Mouse (Mus musculus) induced T-regulatory cell, adult 2 months (primary cell): ENCODE data around the gene Pde6d.

Experiments
- DNase-seq: peaks from one replicate; pipeline ENCODE4 v3.0.0-alpha.2; 2012; ENCODE audit warnings: low read depth

Gene Pde6d

GRCm38 (mm10) chr1:86582451-86583096, at the start of gene Pde6d, which contains the start of gene Cops7b:
Pde6d (minus strand) TSS chr1:86582629.
Cops7b (plus strand) TSS chr1:86582904.
- peak; percentile 98 for DNase-seq

- DNase-seq: no peak
These were observed 48.1 kb upstream of the Pde6d start for GRCm38 (mm10) chr1:86630527-86630926.

GRCm38 (mm10) chr1:86629936-86630335, 47.5 kb upstream of the Pde6d start:
- no peak for DNase-seq

- no peak for DNase-seq
These were observed 45.8 kb upstream of the Pde6d start for GRCm38 (mm10) chr1:86628270-86628669.

GRCm38 (mm10) chr1:86623001-86624000, 40.9 kb upstream of the Pde6d start:
- DNase-seq: no peak

GRCm38 (mm10) chr1:86622296-86622695, 39.9 kb upstream of the Pde6d start:
- DNase-seq: no peak

- peak; percentile 75 for DNase-seq
These were observed 36.2 kb upstream of the Pde6d start for GRCm38 (mm10) chr1:86618454-86619125.

GRCm38 (mm10) chr1:86614269-86614668, 31.8 kb upstream of the Pde6d start:
- peak; percentile 54 for DNase-seq

- DNase-seq: no peak
These were observed 29.7 kb upstream of the Pde6d start for GRCm38 (mm10) chr1:86612081-86612480.

GRCm38 (mm10) chr1:86610954-86611353, 28.5 kb upstream of the Pde6d start:
- no peak for DNase-seq

- DNase-seq: no peak
These were observed 17.7 kb upstream of the Pde6d start for GRCm38 (mm10) chr1:86600117-86600516.

GRCm38 (mm10) chr1:86598516-86598915, 16.1 kb upstream of the Pde6d start:
- peak; percentile 57 for DNase-seq

- DNase-seq: no peak
These were observed 14.1 kb upstream of the Pde6d start for GRCm38 (mm10) chr1:86596512-86596911.

GRCm38 (mm10) chr1:86595315-86595714, 12.9 kb upstream of the Pde6d start:
- DNase-seq: no peak

GRCm38 (mm10) chr1:86594539-86594938, 12.1 kb upstream of the Pde6d start:
- DNase-seq: peak; percentile 29

- peak; percentile 86 for DNase-seq
These were observed 4.6 kb upstream of the Pde6d start for GRCm38 (mm10) chr1:86586992-86587391.

GRCm38 (mm10) chr1:86583709-86584108, 1.3 kb upstream of the Pde6d start:
- peak; percentile 26 for DNase-seq

GRCm38 (mm10) chr1:86581692-86582450, 558 bp downstream of the Pde6d start:
- DNase-seq: peak; percentile 39

GRCm38 (mm10) chr1:86580426-86580825, 2.0 kb downstream of the Pde6d start:
- peak; percentile 61 for DNase-seq

- DNase-seq: no peak
These were observed 10.5 kb downstream of the Pde6d start for GRCm38 (mm10) chr1:86571941-86572340.

GRCm38 (mm10) chr1:86571381-86571780, 11.0 kb downstream of the Pde6d start:
- no peak for DNase-seq
